Comparison of ENCODE assay signal across 26 mouse cellular contexts in the genomic region with DNA sequence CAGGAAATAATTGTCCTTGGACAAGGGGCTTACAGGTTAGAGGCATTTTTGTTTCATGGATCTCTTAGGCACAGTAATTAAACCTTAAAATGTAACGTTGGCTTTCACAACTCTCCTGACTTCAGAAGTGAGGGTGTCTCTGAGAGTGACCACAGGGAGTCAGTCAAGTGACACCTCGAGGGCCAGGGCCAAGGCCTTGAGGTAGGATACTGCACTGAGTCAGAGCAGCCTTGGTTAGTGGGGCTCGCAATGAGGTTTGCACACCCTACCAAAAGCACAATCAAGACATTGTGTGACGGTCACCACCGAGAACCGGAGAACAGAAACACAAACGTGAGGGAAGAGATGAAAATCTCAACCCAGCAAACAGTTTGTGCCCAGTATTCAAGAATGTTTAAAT.
DNase-seq lines count a peak whose midpoint lies in the region; TF ChIP-seq lines count a peak whose summit lies in the region.
"Had no signal": no experiment of that assay in that cellular context is flagged by ENCODE, and none has a peak within 500 bp of the region (broad histone marks: within the 10 kb centered on the region; RNA-seq: fewer than 3 reads in every experiment).

No protein-coding gene starts in this region.

- peak overlapping the region; percentile 83 for H3K4me3 ChIP-seq in testis, adult 2 months (ENCODE audit: control insufficient read depth, low read depth, low read length)
- H3K4me3 ChIP-seq: embryonic facial prominence, embryonic 10.5 days; embryonic facial prominence, embryonic 13.5 days; erythroblast, embryonic 14.5 days; forebrain, embryonic 12.5 days; forebrain, embryonic 15.5 days; heart, embryonic 12.5 days; heart, embryonic 15.5 days; hindbrain, embryonic 10.5 days; hindbrain, embryonic 13.5 days had no signal

- TF ChIP-seq CTCF in testis, adult 2 months (IDR thresholded peaks at IDR 0.05; ENCODE audit: control insufficient read depth, insufficient read depth, insufficient replicate concordance, low read depth, low read length) = no peak

- DNase-seq in adrenal gland, adult (ENCODE audit: inconsistent age in 2 of 2, low spot score in 1 of 2) = peak; percentile 37 to 81
- DNase-seq in adrenal gland, postnatal 4 days (ENCODE audit: low spot score in 2 of 2) = no peak
- DNase-seq in testis, postnatal 14 days (ENCODE audit: low spot score) = no peak
- peak; percentile 23 for DNase-seq in adrenal gland, postnatal 25 days
- no peak for DNase-seq in thymus, postnatal 4 days
- no peak for DNase-seq in kidney, adult 18-20 months
- no peak for DNase-seq in layer of hippocampus, adult 18-20 months (ENCODE audit: low spot score in 2 of 2)
- DNase-seq: cerebellum, adult 11 months; cerebellum, adult 2 months; cerebellum, postnatal 10 days; cerebellum, postnatal 36 days; embryo, embryonic 11 days; gastrocnemius, postnatal 25 days; heart, adult 18-20 months; heart, postnatal 10 days; heart, postnatal 36 days had no signal

- H3K27ac ChIP-seq in testis, adult 2 months (ENCODE audit: control insufficient read depth, insufficient read depth, low read depth, low read length) = no peak overlapping the region
- H3K27ac ChIP-seq: embryonic facial prominence, embryonic 10.5 days; embryonic facial prominence, embryonic 13.5 days; forebrain, embryonic 12.5 days; forebrain, embryonic 15.5 days; heart, embryonic 15.5 days; hindbrain, embryonic 10.5 days; hindbrain, embryonic 13.5 days had no signal

- H3K36me3 ChIP-seq in testis, adult 2 months (ENCODE audit: control insufficient read depth, insufficient read depth, low read length) = no peaks in the 10 kb centered on the region
- H3K36me3 ChIP-seq: embryonic facial prominence, embryonic 10.5 days; embryonic facial prominence, embryonic 13.5 days; forebrain, embryonic 12.5 days; forebrain, embryonic 15.5 days; heart, embryonic 12.5 days; heart, embryonic 15.5 days; hindbrain, embryonic 10.5 days; hindbrain, embryonic 13.5 days had no signal

- H3K4me1 ChIP-seq in testis, adult 2 months (ENCODE audit: control insufficient read depth, insufficient read depth, low read length) = no peaks in the 10 kb centered on the region; the same call in 1 of the 2 replicates
- H3K4me1 ChIP-seq: embryonic facial prominence, embryonic 10.5 days; embryonic facial prominence, embryonic 13.5 days; forebrain, embryonic 12.5 days; forebrain, embryonic 15.5 days; heart, embryonic 12.5 days; heart, embryonic 15.5 days; hindbrain, embryonic 10.5 days; hindbrain, embryonic 13.5 days had no signal

- H3K27me3 ChIP-seq in testis, adult 2 months (ENCODE audit: control insufficient read depth, insufficient read depth, low read length) = no peaks in the 10 kb centered on the region
- H3K27me3 ChIP-seq: embryonic facial prominence, embryonic 13.5 days; forebrain, embryonic 12.5 days; forebrain, embryonic 15.5 days; heart, embryonic 12.5 days; heart, embryonic 15.5 days; hindbrain, embryonic 13.5 days had no signal

- TF ChIP-seq POLR2A in testis, adult 2 months (IDR thresholded peaks at IDR 0.05; ENCODE audit: control insufficient read depth, low read depth, low read length) = no peak

Comparison
In these comparisons a context has a peak if more than half of its experiments do, and no peak if none do; other contexts are left out.
1. DNase-seq: peak in adrenal gland, adult (2 of 2) and adrenal gland, postnatal 25 days (single experiment); none in adrenal gland, postnatal 4 days (0 of 2), testis, postnatal 14 days (single experiment), thymus, postnatal 4 days (single experiment), kidney, adult 18-20 months (single experiment) and layer of hippocampus, adult 18-20 months (0 of 2).